Mouse (Mus musculus) embryonic fibroblast, embryonic 13.5 days (primary cell): ENCODE data around the gene Mtmr14.

Experiments used
- CTCF ChIP-seq: IDR thresholded peaks from 2 replicates; pipeline ENCODE4 v1.5.1; 2011; ENCODE audit warnings: mild to moderate bottlenecking, control low read depth, low read length, moderate library complexity, borderline replicate concordance; ENCODE audit not compliant: insufficient read depth
- POLR2A ChIP-seq: IDR thresholded peaks from 2 replicates; pipeline ENCODE4 v1.6.1; 2011; ENCODE audit warnings: low read depth, mild to moderate bottlenecking, control low read depth, low read length, moderate library complexity

- TF ChIP-seq POLR2A (no peak), CTCF (no peak)
Measured at GRCm38 (mm10) chr6:113281676-113282075, 44.0 kb downstream of the Mtmr14 start.
